ENCODE assay signal across 8 mouse cellular contexts in the genomic region with DNA sequence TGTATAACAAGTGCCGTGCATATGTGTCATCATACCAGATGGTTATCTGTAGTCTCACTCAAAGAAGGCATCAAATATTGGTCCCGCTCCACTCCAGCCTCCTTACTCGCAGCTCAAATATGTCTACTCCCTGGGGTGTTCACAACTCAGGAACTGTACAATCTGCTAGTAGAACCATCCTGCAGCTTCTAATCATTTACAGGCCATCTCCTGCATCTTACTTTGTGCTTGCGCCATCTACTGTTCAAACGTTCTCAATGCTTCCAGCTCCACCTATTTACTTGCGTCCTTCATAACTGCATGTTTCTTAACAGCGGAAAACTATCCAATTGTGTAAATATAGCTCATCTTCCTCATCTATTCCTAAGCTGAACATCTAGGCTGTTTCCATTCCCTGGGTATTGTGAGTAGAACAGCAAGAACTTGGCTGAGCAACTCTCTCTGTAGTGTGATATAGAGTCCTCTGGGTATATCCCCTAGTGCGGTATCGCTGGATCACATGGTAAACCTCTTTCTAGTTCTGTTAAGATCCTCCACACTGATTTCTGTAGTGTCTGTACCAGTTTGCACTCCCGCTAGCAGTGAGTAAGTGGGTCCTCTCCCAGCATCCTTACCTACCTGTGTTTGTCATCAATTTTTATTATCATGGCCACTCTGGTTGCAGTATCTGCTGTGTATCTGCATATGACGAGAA.
DNase-seq lines count a peak whose midpoint lies in the region; ATAC-seq lines count a peak whose summit lies in the region.

No protein-coding gene starts in this region.

- WGBS in forebrain, embryonic 10.5 days, result 47% methylated on average over 11 of the region's 11 CpGs
- 42% methylated on average over 11 of the region's 11 CpGs for WGBS in lung, embryonic 15.5 days

- no peak overlapping the region for H3K4me3 ChIP-seq in forebrain, embryonic 10.5 days
- H3K4me3 ChIP-seq in lung, embryonic 15.5 days, result no peak overlapping the region

- no peaks in the 10 kb centered on the region for H3K27me3 ChIP-seq in forebrain, embryonic 10.5 days (ENCODE audit: poor library complexity, severe bottlenecking)
- no peaks in the 10 kb centered on the region for H3K27me3 ChIP-seq in lung, embryonic 15.5 days

- H3K9ac ChIP-seq in lung, embryonic 15.5 days, result no peak overlapping the region

- no peaks in the 10 kb centered on the region for H3K4me1 ChIP-seq in forebrain, embryonic 10.5 days
- H3K4me1 ChIP-seq in lung, embryonic 15.5 days, result no peaks in the 10 kb centered on the region

- no peaks in the 10 kb centered on the region for H3K9me3 ChIP-seq in forebrain, embryonic 10.5 days
- H3K9me3 ChIP-seq in lung, embryonic 15.5 days, result no peaks in the 10 kb centered on the region

- peak; percentile 57; the same call in 1 of the 2 replicates for ATAC-seq in lung, embryonic 15.5 days (ENCODE audit: borderline replicate concordance, extremely low read depth, low FRiP score, low TSS enrichment)

- H3K27ac ChIP-seq in forebrain, embryonic 10.5 days, result no peak overlapping the region
- H3K27ac ChIP-seq in lung, embryonic 15.5 days, result no peak overlapping the region

- H3K36me3 ChIP-seq in forebrain, embryonic 10.5 days (replicated peaks), result no peaks in the 10 kb centered on the region
- H3K36me3 ChIP-seq in lung, embryonic 15.5 days, result no peaks in the 10 kb centered on the region

- H3K4me2 ChIP-seq in lung, embryonic 15.5 days, result no peak overlapping the region

- peak; percentile 65 for DNase-seq in ES-CJ7 (ENCODE audit: low read depth, low spot score)
- peak; percentile 89 for DNase-seq in brain, adult 2 months (ENCODE audit: low read depth, low spot score)
- DNase-seq in forebrain, embryonic 10.5 days (ENCODE audit: extremely low spot score, low spot score), result peak; percentile 30
- DNase-seq in heart, postnatal 36 days, result peak; percentile 14 to 46
- DNase-seq in kidney, postnatal 25 days, result peak; percentile 69 to 76
- DNase-seq in right cerebral cortex, adult 2 months (ENCODE audit: low spot score in 2 of 2), result peak; percentile 80 to 81
- DNase-seq in spleen, adult 18-20 months, result no peak

- intact Hi-C loops in heart, postnatal 36 days (cut with DNase I), result loop anchor here (2.0 to 5.0 kb wide), 4 partner anchors 107 to 727 kb away; no protein-coding TSS in a partner anchor

Comparison
In these comparisons a context has a peak if more than half of its experiments do, and no peak if none do; other contexts are left out.
1. DNase-seq: peak in ES-CJ7 (single experiment), brain, adult 2 months (single experiment), forebrain, embryonic 10.5 days (single experiment), heart, postnatal 36 days (2 of 2), kidney, postnatal 25 days (2 of 2) and right cerebral cortex, adult 2 months (2 of 2); none in spleen, adult 18-20 months (0 of 2).